Mouse (Mus musculus): ENCODE measurements around the gene Igdcc3. TPM values are rescaled to one million over a fixed set of nuclear protein-coding genes. Genes with fewer than 3 reads are reported as not detected.
"Not testable (repeated sequence)": the region's sequence is repeated elsewhere in the genome, so short reads cannot be mapped to it uniquely, and the experiment has no call there.

Igdcc3 gene
- total RNA-seq, 2 experiments from 2014 or later: 2.0 to 2.3 TPM

DNA sequence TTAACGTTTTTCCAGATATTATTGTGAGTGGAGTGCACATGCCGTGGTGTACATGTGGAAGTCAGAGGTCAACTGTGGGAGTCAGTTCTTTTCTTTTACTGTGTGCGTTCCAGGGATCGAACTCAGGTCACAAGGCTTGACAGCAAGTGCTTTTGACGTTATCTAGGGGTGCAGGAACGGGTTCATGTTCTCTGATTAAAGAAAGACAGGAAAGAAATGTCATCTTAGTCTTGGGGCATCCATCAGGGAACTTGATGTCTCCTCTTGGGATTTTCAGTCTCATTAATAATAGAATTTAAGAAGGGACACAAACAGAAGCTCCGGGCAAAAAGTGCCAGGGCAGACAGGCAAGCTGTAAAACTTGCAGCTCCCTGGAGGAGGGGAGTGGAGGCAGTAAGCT, 58.7 kb downstream of the Igdcc3 start:
- intact Hi-C loops (cut with DNase I): loop anchor here (2.0 kb wide), 1 partner anchor 15 kb away; no protein-coding TSS in a partner anchor
- no peak for DNase-seq (ENCODE audit: low spot score in 2 of 2)

DNA sequence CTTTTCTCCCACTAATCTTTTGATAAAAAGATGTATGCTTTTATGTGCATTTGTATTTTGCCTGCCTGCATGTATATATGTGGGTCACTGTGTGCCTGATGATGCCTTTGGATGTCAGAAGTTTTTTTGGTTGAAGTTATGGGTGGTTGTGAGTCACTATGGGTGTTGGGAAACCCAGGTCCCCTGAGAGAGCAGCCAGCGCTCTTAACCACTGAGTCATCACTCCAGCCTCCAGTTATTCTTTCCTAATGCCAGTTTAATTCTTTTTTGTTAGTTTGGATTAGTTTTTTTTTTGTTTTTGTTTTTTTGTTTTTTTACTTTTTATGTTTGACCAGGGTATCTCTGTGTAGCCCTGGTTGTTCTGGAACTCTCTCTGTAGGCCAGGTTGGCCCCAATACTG, 59.6 kb downstream of the Igdcc3 start:
- no peak for DNase-seq (ENCODE audit: low spot score in 2 of 2)
- intact Hi-C loops (cut with DNase I): no loop called here

DNA sequence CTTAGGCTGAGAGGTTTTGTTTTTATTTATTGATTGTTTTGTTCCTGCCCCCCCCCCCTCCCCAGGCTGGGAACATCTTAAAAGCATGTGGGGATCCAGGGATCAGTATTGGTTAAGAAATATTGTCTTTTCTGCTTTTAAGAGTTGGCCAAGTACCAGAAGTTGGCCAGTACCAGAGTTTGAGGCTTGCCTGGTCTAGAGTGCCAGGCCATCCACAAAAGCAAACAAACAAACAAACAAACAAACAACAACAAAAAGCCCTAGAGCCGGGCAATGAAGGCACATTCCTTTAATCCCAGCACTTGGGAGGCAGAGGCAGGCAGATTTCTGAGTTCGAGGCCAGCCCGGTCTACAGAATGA, 60.0 kb downstream of the Igdcc3 start:
- intact Hi-C loops (cut with DNase I): no loop called here
- DNase-seq (ENCODE audit: low spot score in 2 of 2): no peak

DNA sequence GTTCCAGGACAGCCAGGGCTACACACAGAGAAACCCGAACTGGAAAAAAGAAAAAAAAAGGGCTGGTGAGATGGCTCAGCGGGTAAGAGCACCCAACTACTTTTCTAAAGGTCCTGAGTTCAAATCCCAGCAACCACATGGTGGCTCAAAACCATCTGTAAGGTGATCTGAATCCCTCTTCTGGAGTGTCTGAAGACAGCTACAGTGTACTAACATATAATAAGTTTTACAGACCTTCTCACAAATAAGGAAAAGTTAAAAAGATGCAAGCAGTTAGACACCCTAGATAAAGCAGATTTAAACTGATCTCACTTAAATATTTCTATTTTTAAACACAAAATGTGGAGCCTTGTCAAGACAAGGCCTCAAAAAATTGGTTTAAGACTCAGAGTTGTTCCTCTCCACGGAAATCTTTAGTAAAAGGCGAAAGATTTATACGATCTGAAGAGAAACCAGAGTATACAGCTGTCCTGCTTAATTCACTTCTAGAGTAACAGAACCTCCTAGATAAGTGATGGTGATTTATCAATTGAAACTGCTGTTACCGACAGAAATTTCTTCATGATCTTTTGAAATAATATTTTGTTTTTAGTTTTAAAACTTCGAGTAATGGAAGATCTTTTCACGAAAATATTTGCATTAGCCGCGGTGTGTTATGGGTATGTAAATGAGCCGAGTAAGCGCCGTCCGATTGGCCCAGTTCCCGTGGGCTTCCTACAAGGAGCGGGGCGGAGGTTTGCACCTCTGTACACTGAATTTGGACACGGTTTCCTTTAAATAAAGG, 60.6 kb downstream of the Igdcc3 start:
- intact Hi-C loops (cut with DNase I): no loop called here

DNA sequence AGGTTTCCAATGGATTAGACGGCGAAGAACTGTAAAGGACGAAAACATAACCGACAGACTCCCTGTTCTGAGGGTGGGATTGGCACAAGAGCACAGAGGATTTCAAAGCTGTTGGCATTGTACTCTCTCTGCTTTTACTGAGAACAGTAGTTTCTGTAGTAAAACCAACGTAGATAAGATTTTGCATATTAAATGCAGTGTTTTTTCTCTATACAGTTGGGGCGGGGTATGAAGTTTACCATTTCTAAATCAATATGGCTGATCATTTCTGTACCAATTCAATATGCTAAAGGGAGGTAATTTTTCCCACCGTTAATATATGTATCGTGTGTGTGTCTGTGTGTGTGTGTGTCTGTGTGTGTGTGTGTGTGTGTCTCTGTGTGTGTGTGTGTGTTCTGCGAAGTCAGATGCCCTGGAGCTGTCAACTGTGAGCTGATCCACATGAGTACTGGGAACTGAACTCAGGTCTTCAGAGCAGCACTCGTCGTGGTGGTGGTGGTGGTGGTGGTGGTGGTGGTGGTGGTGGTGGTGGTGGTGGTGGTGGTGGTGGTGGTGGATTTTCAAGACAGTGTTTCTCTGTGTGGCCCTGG, 61.3 kb downstream of the Igdcc3 start:
- no peak for DNase-seq (ENCODE audit: low spot score in 2 of 2)

More for the DNA sequence above, 60.6 kb downstream of the Igdcc3 start:
- peak; percentile 69 to 82 for DNase-seq (ENCODE audit: low spot score in 2 of 2)

DNA sequence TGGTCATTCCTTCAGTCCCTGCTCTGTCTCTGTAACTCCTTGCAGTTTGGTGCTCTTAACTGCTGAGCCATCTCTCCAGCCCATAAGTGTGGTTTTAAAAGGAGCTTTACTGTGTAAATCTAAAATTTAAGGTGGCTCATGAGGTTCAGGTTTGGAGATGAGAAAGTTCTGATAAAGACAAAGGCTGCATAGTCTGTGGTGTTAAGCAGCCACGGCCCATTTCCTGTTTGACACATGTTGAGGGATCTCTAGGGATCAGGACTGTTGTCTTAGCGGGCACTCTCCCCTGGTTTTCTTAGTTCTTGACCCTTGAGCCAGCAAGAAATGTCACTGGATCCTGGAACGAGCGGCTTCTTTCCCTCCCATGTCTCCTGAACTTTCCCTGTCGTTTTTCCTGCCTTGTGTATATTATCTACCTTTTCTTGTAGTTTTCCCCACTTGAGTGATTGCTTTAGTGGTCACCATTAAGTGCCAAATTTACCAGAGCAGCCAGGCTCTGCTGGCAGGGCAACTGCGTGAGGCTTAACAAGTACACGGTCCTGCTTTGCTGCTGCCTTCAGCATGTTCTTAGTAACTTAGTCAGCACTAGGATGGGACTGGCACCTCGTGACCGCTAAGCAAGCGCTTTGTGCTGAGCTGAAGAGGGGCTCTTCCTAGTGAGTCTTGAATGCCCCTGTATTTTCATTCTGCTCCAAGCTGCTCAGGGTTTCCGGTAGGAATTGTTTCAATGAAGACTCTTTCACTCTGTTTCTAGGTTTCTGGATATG, 64.2 kb downstream of the Igdcc3 start:
- intact Hi-C loops (cut with DNase I): no loop called here
- no peak for DNase-seq (ENCODE audit: low spot score in 2 of 2)

More for the DNA sequence above, 61.3 kb downstream of the Igdcc3 start:
- intact Hi-C loops (cut with DNase I): no loop called here

DNA sequence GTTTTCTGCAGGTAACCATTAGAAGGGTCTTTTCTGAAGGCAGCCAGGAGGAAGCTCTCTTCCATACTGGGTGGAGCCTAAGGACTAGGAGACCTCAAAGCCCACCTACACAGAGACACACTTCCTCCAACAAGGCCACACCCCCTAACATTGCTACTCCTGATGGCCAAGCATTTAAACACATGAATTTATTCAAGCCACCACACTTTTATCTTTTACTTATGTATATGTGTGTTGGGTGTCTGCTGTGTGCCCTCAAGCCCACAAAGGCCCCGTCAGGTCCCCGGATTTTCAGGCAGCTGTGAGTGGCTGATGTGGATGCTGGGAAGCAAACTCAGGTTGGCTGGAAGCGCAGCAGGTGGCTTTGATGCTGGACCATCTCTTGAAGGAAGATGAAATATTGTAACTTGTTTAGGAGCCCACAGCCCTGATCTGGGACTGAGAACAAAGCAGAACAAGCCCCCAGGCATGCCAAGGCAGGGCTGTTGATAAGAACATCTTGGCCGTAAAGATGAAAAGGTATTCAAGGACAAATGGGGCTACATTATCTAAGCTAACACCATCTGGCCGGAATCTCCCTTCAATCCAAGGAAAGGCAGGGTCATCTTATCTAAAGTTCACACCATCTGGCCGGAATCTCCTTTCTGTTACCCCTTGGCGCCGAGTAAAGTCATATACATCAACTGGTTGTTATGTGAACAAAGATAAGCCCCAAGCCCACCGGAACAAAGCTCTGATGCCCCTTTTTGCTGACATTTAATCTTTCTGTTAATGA, 66.2 kb downstream of the Igdcc3 start:
- intact Hi-C loops (cut with DNase I); DNase-seq (ENCODE audit: low spot score in 2 of 2): not testable (repeated sequence)

DNA sequence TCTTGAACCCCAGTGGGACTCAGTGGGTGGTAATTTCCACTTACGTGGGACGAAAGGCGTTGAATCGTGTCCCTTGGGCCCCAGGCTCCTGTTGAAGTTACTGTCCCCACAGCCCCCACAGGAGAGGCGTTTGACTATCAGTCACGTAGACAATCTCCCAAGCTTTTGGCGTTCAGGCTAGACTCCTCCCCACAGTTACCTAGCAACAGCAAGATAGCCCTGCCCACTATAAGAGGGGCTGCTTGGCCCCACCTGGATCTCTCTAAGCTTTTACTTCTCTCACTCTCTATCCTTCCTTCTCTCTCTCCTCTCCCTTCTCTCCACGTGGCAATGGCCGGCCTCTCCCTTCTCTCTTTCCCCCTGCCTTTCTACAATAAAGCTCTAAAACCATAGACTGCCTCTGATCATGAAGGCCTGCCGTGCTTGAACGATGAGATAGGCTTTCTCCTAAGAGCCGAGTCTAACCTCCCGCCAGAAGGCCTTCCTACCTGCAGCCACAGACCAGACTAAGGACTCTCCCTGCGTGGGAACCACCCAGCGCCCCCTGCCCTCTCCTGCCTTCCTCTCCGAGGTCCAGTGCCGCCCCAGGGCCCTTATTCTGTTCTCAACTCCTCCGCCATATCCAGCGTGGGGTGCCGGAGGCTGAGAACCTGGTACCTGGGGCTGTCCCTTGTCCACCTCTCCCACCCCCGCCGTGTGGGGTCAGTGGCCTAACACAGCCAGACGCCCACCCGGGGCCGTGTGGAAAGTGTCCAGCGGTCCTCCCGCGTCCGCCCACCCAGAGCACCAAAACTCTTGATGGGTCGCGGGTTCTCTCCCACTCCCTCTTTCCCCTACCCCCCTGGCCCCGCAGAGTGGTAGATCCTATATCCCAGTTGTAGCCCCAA, 67.5 kb downstream of the Igdcc3 start:
- DNase-seq (ENCODE audit: low spot score in 2 of 2): no peak
- intact Hi-C loops (cut with DNase I): no loop called here

DNA sequence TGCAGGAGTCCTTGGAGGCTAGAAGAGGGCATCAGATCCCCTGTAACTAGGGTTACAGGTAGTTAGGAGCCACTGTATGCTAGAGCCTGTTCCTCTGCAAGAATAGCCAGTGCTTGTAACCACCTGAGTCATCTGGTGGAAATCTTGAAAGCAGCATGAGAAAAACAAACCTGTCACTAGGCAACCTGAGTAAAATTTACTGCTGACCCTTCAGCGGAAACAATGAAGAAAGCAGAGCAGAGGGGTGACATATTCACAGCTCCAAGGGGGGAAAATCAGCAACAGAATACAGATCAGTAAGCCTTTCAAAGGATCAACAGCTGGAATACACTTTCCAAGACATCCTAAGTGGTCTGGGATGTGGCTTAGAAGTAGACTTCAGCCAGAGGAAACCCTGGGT, 70.6 kb downstream of the Igdcc3 start:
- intact Hi-C loops (cut with DNase I): no loop called here
- no peak for DNase-seq (ENCODE audit: low spot score in 2 of 2)

DNA sequence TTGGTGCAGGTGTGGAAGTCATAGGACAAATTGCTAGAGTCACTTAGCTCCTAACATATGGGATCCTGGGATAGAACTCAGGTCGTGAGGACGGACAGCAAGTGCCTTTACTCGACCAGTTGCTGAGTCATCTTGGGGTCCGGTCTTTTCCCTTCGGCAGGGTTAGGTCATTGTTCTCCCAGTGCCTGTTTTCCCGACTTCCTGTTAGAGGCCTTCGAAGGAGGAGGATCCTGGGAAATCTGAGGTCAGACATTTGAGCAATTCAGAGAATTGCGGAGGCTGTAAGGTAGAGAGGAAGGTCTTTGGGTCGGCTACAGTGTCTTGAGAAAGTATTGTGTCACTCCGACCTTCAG, 73.4 kb downstream of the Igdcc3 start:
- intact Hi-C loops (cut with DNase I): loop anchor here (2.0 kb wide), 1 partner anchor 16 kb away; no protein-coding TSS in a partner anchor
- no peak for DNase-seq (ENCODE audit: low spot score in 2 of 2)

DNA sequence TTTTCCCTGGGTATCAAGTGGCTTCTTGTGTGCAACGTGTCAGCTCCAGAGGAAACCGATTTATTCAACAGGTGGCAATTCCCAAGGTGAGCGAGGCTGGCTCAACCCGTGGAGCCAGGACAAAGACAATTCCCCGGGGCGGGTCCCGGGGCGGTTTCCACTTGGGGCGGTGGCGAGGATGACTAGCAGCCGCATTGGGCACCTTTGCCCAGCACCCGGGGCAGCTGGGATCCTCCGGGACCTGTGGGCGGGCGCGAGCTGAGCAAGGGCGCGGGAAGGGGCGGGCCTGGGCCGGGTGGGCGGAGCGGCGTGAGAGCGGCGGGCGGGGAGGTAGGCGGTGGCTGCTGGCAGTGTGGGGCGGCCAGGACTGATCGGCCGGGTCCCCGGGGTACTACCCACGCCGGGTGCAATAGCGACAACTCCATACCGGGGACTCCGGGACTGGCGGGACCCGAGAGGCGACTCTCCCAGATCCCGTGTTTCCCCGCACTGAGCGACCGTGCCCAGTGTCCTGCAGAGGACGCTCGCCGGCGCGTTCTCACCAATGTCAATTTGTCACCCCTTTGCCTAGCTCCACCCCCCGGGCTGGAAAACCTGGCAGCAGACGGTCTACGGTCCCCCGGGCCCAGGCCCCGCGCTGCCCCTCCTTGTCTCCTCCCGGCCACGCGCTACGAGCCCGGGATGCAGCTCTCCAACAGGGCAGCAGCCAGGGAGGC, 73.9 kb downstream of the Igdcc3 start:
- peak; percentile 84 to 85 for DNase-seq (ENCODE audit: low spot score in 2 of 2)
- intact Hi-C loops (cut with DNase I): loop anchor here (2.0 kb wide), 1 partner anchor 16 kb away; no protein-coding TSS in a partner anchor

DNA sequence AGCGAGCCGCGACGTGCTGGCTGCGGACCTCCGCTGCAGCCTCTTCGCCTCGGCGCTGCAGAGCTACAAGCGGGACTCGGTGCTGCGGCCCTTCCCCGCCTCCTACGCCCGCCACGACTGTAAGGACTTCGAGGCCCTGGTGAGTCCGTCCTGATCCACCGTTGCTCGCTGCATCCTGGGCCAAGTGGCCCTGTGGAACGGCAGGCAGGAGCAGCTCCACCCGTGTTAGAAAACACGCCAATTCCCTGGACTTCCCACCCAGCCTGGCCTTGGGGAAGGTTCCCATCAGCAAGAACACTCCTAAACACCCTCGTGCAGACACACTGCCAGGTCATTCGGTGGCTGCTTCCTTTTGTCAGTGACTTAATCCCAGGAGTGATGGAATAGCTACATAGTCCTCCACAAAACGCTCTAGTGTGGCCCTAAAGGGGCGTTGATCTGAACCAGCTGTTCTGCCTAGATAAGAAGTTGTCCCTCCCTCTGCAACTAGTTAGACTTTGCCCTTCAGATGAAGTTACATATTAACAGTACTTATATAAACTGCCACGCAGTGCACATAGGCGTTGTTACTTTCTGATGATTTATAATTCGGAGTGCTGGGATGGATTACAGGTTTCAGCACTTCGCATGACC, 74.6 kb downstream of the Igdcc3 start:
- intact Hi-C loops (cut with DNase I): loop anchor here (2.0 kb wide), 1 partner anchor 17 kb away; no protein-coding TSS in a partner anchor
- DNase-seq (ENCODE audit: low spot score in 2 of 2): no peak

DNA sequence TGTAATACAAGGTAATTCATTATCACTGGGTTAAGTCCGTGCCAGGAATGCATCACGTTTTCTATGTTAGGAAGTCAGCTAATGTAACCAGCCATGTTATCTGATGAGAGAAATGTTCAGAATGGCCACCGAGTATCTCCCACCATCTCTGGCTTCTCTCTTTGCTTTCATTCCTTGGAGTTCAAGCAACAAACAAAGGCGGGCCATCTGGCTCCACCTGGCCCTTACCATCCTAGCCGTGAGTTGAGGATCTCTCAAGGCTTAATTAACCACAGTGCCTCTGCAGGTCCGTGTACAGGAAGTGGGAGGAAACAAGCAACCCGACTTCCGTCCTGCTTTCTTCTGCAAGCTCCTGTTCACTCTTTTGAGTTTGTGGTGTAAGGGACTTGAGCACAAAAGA, 76.0 kb downstream of the Igdcc3 start:
- intact Hi-C loops (cut with DNase I): no loop called here
- DNase-seq (ENCODE audit: low spot score in 2 of 2): no peak

DNA sequence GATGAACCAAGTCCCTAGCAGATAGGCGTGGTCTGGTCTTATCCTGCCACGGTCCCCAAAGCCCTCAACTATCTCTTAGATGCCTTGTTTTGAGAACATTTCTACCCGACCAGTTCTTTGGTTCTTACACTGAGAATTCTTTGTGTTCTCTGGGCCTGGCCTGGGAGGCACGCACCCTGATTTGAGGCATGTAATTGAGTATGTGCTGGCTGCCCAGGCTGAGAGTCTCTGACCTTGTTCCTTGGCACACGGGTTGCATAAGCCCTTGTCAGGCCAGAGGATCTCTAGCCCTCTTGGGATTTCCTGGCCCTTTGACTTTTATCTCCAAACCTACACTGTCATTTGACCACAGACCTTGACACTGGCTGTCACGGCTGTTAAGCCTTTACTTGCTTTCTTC, 76.7 kb downstream of the Igdcc3 start:
- DNase-seq (ENCODE audit: low spot score in 2 of 2): no peak
- intact Hi-C loops (cut with DNase I): no loop called here

DNA sequence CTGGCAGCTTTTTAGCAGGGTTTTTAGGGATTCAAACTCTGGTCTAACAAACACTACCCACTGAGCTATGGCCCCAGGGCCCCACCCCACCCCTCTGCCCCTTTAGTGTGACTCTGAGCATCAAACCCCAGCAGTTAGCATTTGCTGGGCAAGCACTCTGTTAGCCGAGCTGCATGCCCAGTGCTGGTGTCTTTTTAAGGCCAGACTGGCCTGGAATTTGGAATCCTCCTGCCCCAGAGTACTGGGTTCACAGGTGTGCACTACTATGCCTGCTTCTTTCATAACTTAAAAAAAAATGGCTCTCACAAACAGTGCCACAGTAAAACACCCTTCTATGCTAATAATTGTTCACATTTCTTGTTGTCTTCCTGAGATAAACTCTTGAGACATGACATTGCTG, 77.9 kb downstream of the Igdcc3 start:
- intact Hi-C loops (cut with DNase I): no loop called here
- no peak for DNase-seq (ENCODE audit: low spot score in 2 of 2)

DNA sequence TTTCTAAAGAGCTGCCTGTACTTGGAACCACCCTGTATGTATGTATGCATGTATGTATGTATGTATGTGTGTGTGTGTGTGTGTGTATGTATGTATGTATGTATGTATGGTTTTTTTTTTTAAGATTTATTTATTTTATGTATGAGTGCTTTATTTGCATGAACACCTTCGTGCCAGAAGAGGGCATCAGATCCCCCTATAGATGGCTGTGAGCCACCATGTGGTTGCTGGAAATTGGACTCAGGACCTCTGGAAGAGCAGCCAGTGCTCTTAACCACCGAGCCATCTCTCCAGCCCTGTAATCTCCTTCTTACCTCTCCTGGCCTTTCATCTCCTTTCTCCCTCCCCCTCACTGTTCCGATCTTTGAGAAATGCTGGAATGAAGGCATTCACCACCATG, 79.4 kb downstream of the Igdcc3 start:
- intact Hi-C loops (cut with DNase I); DNase-seq (ENCODE audit: low spot score in 2 of 2): not testable (repeated sequence)

DNA sequence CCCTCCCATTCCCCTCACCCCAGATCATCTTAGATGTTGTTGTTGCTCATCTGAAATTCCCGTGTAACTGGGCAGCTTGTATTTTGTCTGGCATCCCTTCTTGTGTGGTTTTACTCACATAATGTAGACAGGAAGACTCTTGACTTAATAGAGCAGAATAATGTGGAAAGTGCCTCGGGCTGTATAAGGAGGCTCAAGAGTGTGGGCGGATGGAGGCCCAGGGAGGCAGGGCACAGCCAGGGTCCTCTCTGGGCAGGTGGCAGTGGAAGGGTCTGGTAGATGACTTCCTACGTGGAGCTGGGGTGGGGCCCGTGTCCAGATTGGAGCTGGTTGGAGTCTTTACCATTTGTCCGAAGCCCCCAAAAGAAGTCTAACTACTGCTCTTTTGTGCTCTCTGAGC, 82.9 kb downstream of the Igdcc3 start:
- intact Hi-C loops (cut with DNase I): loop anchor here (2.0 kb wide), 1 partner anchor 59 kb away; no protein-coding TSS in a partner anchor
- no peak for DNase-seq (ENCODE audit: low spot score in 2 of 2)

DNA sequence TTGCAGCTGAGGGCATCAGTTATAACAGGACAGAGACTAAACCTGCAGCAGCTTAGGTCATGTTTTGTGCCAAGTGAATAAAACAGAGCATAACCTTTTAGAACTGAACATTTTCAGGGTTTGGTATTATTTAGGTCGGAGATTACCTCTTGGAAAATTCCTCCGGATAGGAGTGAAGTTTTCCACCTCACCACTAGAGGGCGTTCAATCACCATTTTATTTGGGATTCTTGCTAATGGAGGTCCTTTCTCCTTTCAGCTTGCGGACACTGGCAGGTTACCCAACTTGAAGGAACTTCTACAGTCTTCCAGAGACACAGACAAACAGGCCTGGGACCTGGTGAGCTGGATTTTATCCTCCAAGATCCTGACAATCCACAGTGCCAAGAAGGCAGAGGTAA, 84.8 kb downstream of the Igdcc3 start:
- intact Hi-C loops (cut with DNase I): loop anchor here (2.0 kb wide), 1 partner anchor 57 kb away; no protein-coding TSS in a partner anchor
- DNase-seq (ENCODE audit: low spot score in 2 of 2): no peak

All from left cerebral cortex, postnatal 36 days (tissue).